Mouse (Mus musculus) CD4-positive, CD25-positive, alpha-beta regulatory T cell, adult 9 weeks (primary cell): ENCODE measurements around the gene Ripk3. TPM values are rescaled to one million over a fixed set of nuclear protein-coding genes. Genes with fewer than 3 reads are reported as not detected.

Experiments
- polyA plus RNA-seq: library from polyadenylated mRNA; unstranded; fragments of 100-300 nt; shearing (Covaris generic); gene quantifications from one replicate; pipeline ENCODE4 v1.2.1, GENCODE M21; 2017

Ripk3 gene
- 79.6 TPM for polyA plus RNA-seq

GRCm38 (mm10) chr14:55788256-55789050 is at the start of gene Ripk3:
Gene Ripk3 (minus strand): TSS chr14:55788865.

DNA sequence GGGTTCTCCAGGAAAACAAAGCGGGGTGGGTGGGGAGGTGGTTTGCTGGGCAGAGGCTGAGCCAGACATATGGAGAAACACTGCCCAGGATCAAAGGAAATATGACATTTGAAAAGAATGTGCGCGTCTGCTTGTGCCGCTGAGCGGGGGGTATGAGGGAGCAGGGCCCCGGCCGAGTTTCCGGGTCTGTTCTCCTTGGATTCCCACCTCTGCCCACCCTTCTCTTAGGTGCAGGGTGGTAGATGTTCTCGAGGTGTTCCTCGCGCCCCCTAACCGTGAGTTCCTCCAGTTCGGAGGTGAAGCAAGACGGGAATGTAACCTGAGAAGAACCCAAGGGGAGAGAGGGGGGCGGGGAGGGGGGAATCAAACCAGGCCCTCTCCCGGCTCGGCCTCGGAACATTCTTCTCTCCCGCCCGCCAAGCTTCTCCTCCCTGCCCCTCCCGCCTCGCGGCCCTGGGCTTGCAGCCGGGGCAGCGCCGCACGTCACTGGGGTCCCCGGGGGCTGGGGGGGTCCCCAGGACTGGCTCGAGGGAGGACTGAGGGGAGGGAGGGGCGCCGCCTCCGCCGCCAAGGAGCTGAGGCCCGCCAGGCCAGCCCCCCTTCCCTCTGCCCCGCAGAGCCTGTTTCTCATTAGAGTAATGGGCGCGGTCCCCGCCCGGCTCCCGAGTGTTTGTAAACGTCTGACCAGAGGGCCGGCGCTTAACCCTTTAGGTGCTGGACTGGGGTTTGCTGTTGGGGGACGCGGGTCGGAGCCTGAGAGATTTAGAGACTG is 34.5 kb upstream of the Ripk3 start, which contains the start of gene Nfatc4:
Nfatc4 (plus strand) TSS at position 154 of the 772 bp plus-strand sequence.

GRCm38 (mm10) chr14:55783958-55784235 is 4.8 kb downstream of the Ripk3 start, which contains the start of gene Adcy4:
Gene Adcy4 (minus strand): TSS chr14:55784095.

DNA sequence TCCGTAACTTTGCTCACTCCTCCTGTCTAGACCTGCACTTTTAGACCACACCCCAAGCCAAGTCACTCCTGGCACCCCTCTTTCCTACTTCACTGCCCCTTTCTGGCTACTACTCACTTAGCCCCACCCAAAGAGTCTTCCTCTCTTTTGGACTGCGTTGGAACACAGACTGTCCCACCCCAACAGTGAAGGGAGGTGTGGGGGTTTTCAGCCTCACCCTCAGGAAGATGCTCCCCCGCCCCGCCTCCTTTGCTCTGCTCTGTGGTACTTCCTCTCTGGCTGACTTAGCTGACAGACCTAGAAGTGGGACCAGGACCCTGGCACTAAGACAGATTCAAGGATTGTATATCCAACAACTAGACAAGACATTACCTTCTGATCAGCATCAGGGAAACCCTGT is 23.0 kb downstream of the Ripk3 start, which contains the start of gene Ltb4r1:
Ltb4r1 (plus strand) TSS at position 267 of the 400 bp plus-strand sequence.

GRCm38 (mm10) chr14:55761163-55761562 is 27.5 kb downstream of the Ripk3 start, which contains the start of gene Ltb4r2:
Gene Ltb4r2 (plus strand): TSS chr14:55761428.

DNA sequence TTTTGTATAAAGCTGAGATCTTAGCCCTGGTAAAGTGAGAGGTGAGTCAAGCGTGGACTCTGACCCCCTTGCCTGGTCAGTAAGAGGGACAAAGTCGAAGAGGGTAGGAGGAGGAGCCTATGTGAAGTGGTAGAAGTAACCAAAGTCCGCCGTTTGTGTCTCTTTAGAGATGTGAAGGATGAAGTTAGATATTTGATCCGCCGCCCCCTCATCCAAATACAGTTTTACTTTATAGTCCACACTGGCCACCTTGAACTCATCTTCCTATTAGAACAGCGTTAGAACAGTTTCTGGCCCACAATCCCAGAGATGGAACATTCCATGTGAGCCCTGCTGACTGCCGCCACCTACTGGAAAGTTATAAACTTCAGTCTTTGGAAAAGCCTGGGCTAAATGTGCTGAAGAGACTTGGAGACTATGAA is 30.3 kb downstream of the Ripk3 start, which contains the start of gene Cideb:
Cideb (minus strand) TSS at position 96 of the 422 bp plus-strand sequence.

DNA sequence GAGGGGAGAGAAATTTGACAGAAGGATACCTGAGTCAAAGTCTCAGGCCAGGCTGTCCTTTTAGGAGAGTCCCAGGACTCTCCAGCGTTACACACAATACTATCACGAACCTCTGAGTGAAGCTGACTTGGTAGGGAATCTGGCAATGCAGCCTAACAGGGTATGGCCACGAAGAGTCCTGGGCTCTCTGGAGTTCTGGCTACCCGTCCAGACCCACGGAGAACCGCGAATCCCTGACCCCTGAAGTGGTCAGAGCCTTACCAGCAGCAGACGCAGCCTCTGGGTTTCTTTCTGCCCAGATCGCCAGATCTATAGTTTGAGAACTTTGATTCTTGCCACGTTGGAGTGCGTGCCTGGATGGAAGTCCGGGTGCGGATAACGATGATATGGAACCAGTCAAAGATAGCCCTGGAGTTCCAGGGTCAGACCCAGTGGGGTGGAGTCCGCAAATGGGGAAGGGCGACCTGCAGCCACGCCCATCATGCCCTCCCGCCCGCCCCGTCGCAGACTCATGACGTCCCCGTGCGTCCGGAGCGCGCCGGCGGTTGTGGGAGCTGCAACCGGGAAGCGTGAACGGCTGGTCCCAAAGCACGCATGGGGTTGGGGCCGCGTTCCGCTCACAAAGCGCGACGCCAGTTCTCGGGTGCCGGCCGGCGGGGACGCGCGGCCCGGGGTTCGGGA is 43.3 kb downstream of the Ripk3 start, which contains the start of the genes Dhrs1 and Nop9:
Dhrs1 (minus strand) TSS at position 511 of the 681 bp plus-strand sequence.
Nop9 (plus strand) TSS at position 514 of the 681 bp plus-strand sequence.

Other genes with a start within 250 kb of the Ripk3 start
- gene Pck2, start 248.6 kb downstream of the Ripk3 start, polyA plus RNA-seq = 48.4 TPM
- gene Dcaf11, start 228.9 kb downstream of the Ripk3 start, polyA plus RNA-seq = 170 TPM
- gene A730061H03Rik, start 228.5 kb downstream of the Ripk3 start, polyA plus RNA-seq = 4.8 TPM
- not detected for gene Fitm1, start 213.2 kb downstream of the Ripk3 start, polyA plus RNA-seq
- 1,184 TPM for gene Psme1, start 210.7 kb downstream of the Ripk3 start, polyA plus RNA-seq
- gene Emc9, start 203.6 kb downstream of the Ripk3 start, polyA plus RNA-seq = 48.1 TPM
- 937 TPM for gene Psme2, start 197.8 kb downstream of the Ripk3 start, polyA plus RNA-seq
- 64.3 TPM for gene Rnf31, start 197.2 kb downstream of the Ripk3 start, polyA plus RNA-seq
- gene Irf9, start 185.3 kb downstream of the Ripk3 start, polyA plus RNA-seq = 237 TPM
- 8.1 TPM for gene Rec8, start 170.8 kb downstream of the Ripk3 start, polyA plus RNA-seq
- 53.3 TPM for gene Ipo4, start 152.9 kb downstream of the Ripk3 start, polyA plus RNA-seq
- gene Gm49378, start 151.0 kb downstream of the Ripk3 start, polyA plus RNA-seq = 2.8 TPM
- 96.0 TPM for gene Tm9sf1, start 145.1 kb downstream of the Ripk3 start, polyA plus RNA-seq
- 1.6 TPM for gene Tssk4, start 138.7 kb downstream of the Ripk3 start, polyA plus RNA-seq
- gene Mdp1, start 128.4 kb downstream of the Ripk3 start, polyA plus RNA-seq = 112 TPM
- gene Gmpr2, start 116.9 kb downstream of the Ripk3 start, polyA plus RNA-seq = 58.4 TPM
- gene Nedd8, start 116.7 kb downstream of the Ripk3 start, polyA plus RNA-seq = 496 TPM
- 66.3 TPM for gene Tinf2, start 107.0 kb downstream of the Ripk3 start, polyA plus RNA-seq
- gene Tgm1, start 74.9 kb downstream of the Ripk3 start, polyA plus RNA-seq = 0.26 TPM
- gene Rabggta, start 66.6 kb downstream of the Ripk3 start, polyA plus RNA-seq = 90.8 TPM
- gene Dhrs1, start 43.2 kb downstream of the Ripk3 start, polyA plus RNA-seq = 54.2 TPM
- 12.1 TPM for gene Nop9, start 43.2 kb downstream of the Ripk3 start, polyA plus RNA-seq
- gene Cideb, start 30.4 kb downstream of the Ripk3 start, polyA plus RNA-seq = not detected
- not detected for gene Ltb4r2, start 27.4 kb downstream of the Ripk3 start, polyA plus RNA-seq
- 1.4 TPM for gene Ltb4r1, start 22.9 kb downstream of the Ripk3 start, polyA plus RNA-seq
- gene Adcy4, start 4.8 kb downstream of the Ripk3 start, polyA plus RNA-seq = not detected
- gene Nfatc4, start 34.3 kb upstream of the Ripk3 start, polyA plus RNA-seq = not detected
- gene Nynrin, start 65.1 kb upstream of the Ripk3 start, polyA plus RNA-seq = 1.7 TPM
- gene Cbln3, start 95.5 kb upstream of the Ripk3 start, polyA plus RNA-seq = 0.25 TPM
- 90.5 TPM for gene Khnyn, start 96.1 kb upstream of the Ripk3 start, polyA plus RNA-seq
- gene Sdr39u1, start 111.4 kb upstream of the Ripk3 start, polyA plus RNA-seq = 86.9 TPM
- gene Cma1, start 155.8 kb upstream of the Ripk3 start, polyA plus RNA-seq = not detected
- gene Cma2, start 162.1 kb upstream of the Ripk3 start, polyA plus RNA-seq = not detected
- gene Mcpt1, start 229.1 kb upstream of the Ripk3 start, polyA plus RNA-seq = not detected
- gene Mcpt9, start 241.6 kb upstream of the Ripk3 start, polyA plus RNA-seq = not detected